Comparison of ENCODE assay signal across 26 mouse cellular contexts in genomic region chr17:88477165-88477564, GRCm38 (mm10).
"Had no signal": no experiment of that assay in that cellular context is flagged by ENCODE, and none has a peak within 500 bp of the region (broad histone marks: within the 10 kb centered on the region; RNA-seq: fewer than 3 reads in every experiment).

No protein-coding gene starts in this region.

- H3K4me1 ChIP-seq: heart, embryonic 15.5 days; hindbrain, embryonic 13.5 days; kidney, embryonic 15.5 days; limb, embryonic 13.5 days; limb, embryonic 15.5 days had no signal

- H3K4me2 ChIP-seq: heart, embryonic 11.5 days; heart, embryonic 13.5 days; heart, embryonic 15.5 days; hindbrain, embryonic 13.5 days; hindbrain, embryonic 15.5 days; kidney, embryonic 15.5 days; limb, embryonic 13.5 days; limb, embryonic 15.5 days; liver, embryonic 11.5 days; liver, embryonic 13.5 days had no signal

- DNase-seq: forebrain, postnatal 0 days; gastrocnemius, postnatal 14 days; gastrocnemius, postnatal 36 days; heart, adult 18-20 months; heart, postnatal 14 days; heart, postnatal 36 days; kidney, adult 11 months; kidney, adult 2 months; kidney, adult 9 months; kidney, postnatal 14 days; kidney, postnatal 36 days; layer of hippocampus, adult 9-11 months; layer of hippocampus, postnatal 36 days; left cerebral cortex, postnatal 4 days; liver, embryonic 13.5 days had no signal

- H3K9ac ChIP-seq: forebrain, postnatal 0 days; heart, embryonic 13.5 days; heart, embryonic 15.5 days; hindbrain, embryonic 13.5 days; hindbrain, embryonic 15.5 days; kidney, embryonic 15.5 days; limb, embryonic 13.5 days; limb, embryonic 15.5 days; liver, embryonic 13.5 days had no signal

- H3K27me3 ChIP-seq: heart, embryonic 13.5 days; heart, embryonic 15.5 days; hindbrain, embryonic 13.5 days; hindbrain, embryonic 15.5 days; kidney, embryonic 15.5 days; limb, embryonic 13.5 days; limb, embryonic 15.5 days; liver, embryonic 13.5 days had no signal

- ATAC-seq: forebrain, postnatal 0 days; hindbrain, postnatal 0 days had no signal

- H3K27ac ChIP-seq: heart, embryonic 13.5 days; heart, embryonic 15.5 days; hindbrain, embryonic 13.5 days; hindbrain, embryonic 15.5 days; hindbrain, postnatal 0 days; kidney, embryonic 15.5 days; kidney, postnatal 0 days; limb, embryonic 13.5 days; limb, embryonic 15.5 days; liver, embryonic 13.5 days had no signal

- H3K9me3 ChIP-seq: heart, embryonic 13.5 days; heart, embryonic 15.5 days; hindbrain, embryonic 13.5 days; hindbrain, embryonic 15.5 days; kidney, embryonic 15.5 days; limb, embryonic 13.5 days; limb, embryonic 15.5 days; liver, embryonic 13.5 days had no signal

- H3K36me3 ChIP-seq: heart, embryonic 15.5 days; hindbrain, embryonic 15.5 days had no signal

- H3K4me3 ChIP-seq: heart, embryonic 13.5 days; heart, embryonic 15.5 days; hindbrain, embryonic 13.5 days; hindbrain, embryonic 15.5 days; kidney, embryonic 15.5 days; limb, embryonic 13.5 days; limb, embryonic 15.5 days; liver, embryonic 13.5 days had no signal
